9 mouse cellular contexts compared by ENCODE assay signal in the genomic region with DNA sequence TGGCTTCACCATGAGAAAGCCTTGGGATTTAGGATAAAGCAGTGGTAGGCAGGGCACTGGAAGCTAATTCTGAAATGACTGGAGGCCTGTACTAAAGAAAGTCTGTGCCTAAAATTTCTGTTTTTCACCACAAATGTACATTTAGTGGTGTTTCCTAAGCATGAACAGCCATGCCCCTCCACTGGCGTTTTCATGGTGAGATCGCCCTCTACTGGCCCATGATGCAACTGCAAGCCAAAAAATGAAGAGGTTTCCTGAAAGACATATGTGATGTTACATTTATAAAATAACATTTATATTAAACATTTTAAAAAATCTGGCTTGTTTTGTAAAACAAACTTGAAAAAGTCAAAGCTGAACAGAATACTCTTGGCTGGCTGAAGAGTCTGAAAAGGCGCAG. TPM values are rescaled to one million over a fixed set of nuclear protein-coding genes. Genes with fewer than 3 reads are reported as not detected.
DNase-seq lines count a peak whose midpoint lies in the region; ATAC-seq lines count a peak whose summit lies in the region.
"Had no signal": no experiment of that assay in that cellular context is flagged by ENCODE, and none has a peak within 500 bp of the region (broad histone marks: within the 10 kb centered on the region; RNA-seq: fewer than 3 reads in every experiment).

No protein-coding gene starts in this region.

- WGBS in neural tube, embryonic 11.5 days: 35% methylated on average over 3 of the region's 3 CpGs

- H3K9me3 ChIP-seq in neural tube, embryonic 11.5 days (ENCODE audit: control insufficient read depth, low read length): no peaks in the 10 kb centered on the region
- H3K9me3 ChIP-seq: neural tube, embryonic 13.5 days had no signal

- H3K27me3 ChIP-seq in neural tube, embryonic 11.5 days (ENCODE audit: control insufficient read depth, insufficient read depth, low read length): no peaks in the 10 kb centered on the region
- H3K27me3 ChIP-seq: neural tube, embryonic 13.5 days had no signal

- H3K4me1 ChIP-seq in neural tube, embryonic 11.5 days (ENCODE audit: control insufficient read depth, insufficient read depth, low read length): no peaks in the 10 kb centered on the region
- H3K4me1 ChIP-seq: neural tube, embryonic 13.5 days had no signal

- intact Hi-C loops in heart, postnatal 14 days (cut with DNase I): loop anchor here (2.0 kb wide), 1 partner anchor 38 kb away; no protein-coding TSS in a partner anchor
- intact Hi-C loops in heart, postnatal 25 days (cut with DNase I): loop anchor here (5.0 kb wide), 2 partner anchors 39 to 199 kb away; no protein-coding TSS in a partner anchor

- H3K4me3 ChIP-seq in neural tube, embryonic 11.5 days (ENCODE audit: low read depth, low read length): no peak overlapping the region
- H3K4me3 ChIP-seq: neural tube, embryonic 13.5 days had no signal

- H3K9ac ChIP-seq in neural tube, embryonic 11.5 days (ENCODE audit: low read length): no peak overlapping the region
- H3K9ac ChIP-seq: neural tube, embryonic 13.5 days had no signal

- DNase-seq in heart, postnatal 14 days: peak; percentile 56 to 72
- DNase-seq in heart, postnatal 25 days (ENCODE audit: low spot score): no peak
- DNase-seq in urinary bladder, postnatal 25 days (ENCODE audit: low spot score): peak; percentile 52
- no peak for DNase-seq in urinary bladder, postnatal 10 days (ENCODE audit: low spot score)
- DNase-seq in cerebellum, adult 9-11 months: peak; percentile 49
- peak; percentile 50 for DNase-seq in kidney, postnatal 14 days
- DNase-seq in neural tube, embryonic 11.5 days (ENCODE audit: low spot score): peak; percentile 54

- no peak for ATAC-seq in neural tube, embryonic 11.5 days (ENCODE audit: insufficient read depth, low FRiP score, low TSS enrichment)
- no peak for ATAC-seq in activated CD4-positive, CD25-positive, alpha-beta regulatory T cell, adult 4 months

- H3K36me3 ChIP-seq in neural tube, embryonic 11.5 days (ENCODE audit: control insufficient read depth, insufficient read depth, low read length): peaks cover 19% of the 10 kb centered on the region

- no peak overlapping the region for H3K27ac ChIP-seq in neural tube, embryonic 11.5 days (ENCODE audit: low read depth, low read length)
- H3K27ac ChIP-seq: neural tube, embryonic 13.5 days had no signal

- no peak overlapping the region for H3K4me2 ChIP-seq in neural tube, embryonic 11.5 days (ENCODE audit: low read depth)
- H3K4me2 ChIP-seq: neural tube, embryonic 13.5 days had no signal

RNA-seq across cellular contexts. Expression of a gene that starts 23.3 kb away (rescaled TPM):
- total RNA-seq in heart, postnatal 14 days (2021): 1 to 10 TPM; 2.4 to 3.3 TPM
- total RNA-seq in heart, postnatal 25 days (2021): 1 to 10 TPM; 2.4 to 3.0 TPM
- 2.6 and 3.9 TPM in 2 replicates for polyA plus RNA-seq in neural tube, embryonic 11.5 days (2014; fragmentation: Nextera tagmentation; extraction: Ambion mirVana)
- polyA plus RNA-seq in activated CD4-positive, CD25-positive, alpha-beta regulatory T cell, adult 4 months (2017; shearing (Covaris generic)): 10 to 100 TPM; 14.5 to 16.3 TPM

RNA-seq across cellular contexts. Expression of a gene that starts 45.4 kb away (rescaled TPM):
- total RNA-seq in heart, postnatal 14 days (2021): 10 to 100 TPM; 30.3 to 31.6 TPM
- 10 to 100 TPM; 24.0 to 28.8 TPM for total RNA-seq in heart, postnatal 25 days (2021)
- 9.7 and 10.7 TPM in 2 replicates for polyA plus RNA-seq in neural tube, embryonic 11.5 days (2014; fragmentation: Nextera tagmentation; extraction: Ambion mirVana)
- under 1 TPM in 1 of 2 experiments, not detected in 1; 0.42 TPM for polyA plus RNA-seq in activated CD4-positive, CD25-positive, alpha-beta regulatory T cell, adult 4 months (2017; shearing (Covaris generic))

Comparison
In these comparisons a context has a peak if more than half of its experiments do, and no peak if none do; other contexts are left out.
1. DNase-seq: peak in heart, postnatal 14 days (2 of 2), urinary bladder, postnatal 25 days (single experiment), cerebellum, adult 9-11 months (single experiment), kidney, postnatal 14 days (single experiment) and neural tube, embryonic 11.5 days (single experiment); none in heart, postnatal 25 days (single experiment) and urinary bladder, postnatal 10 days (single experiment).